Mouse (Mus musculus) lung, adult 2 months (tissue): ENCODE measurements around the gene Lbx2. TPM values are rescaled to one million over a fixed set of nuclear protein-coding genes. Genes with fewer than 3 reads are reported as not detected.
A peak's percentile ranks its signal among the peaks of the same experiment; 100 is the strongest.

Experiments used
- DNase-seq: peaks from one replicate; pipeline ENCODE4 v3.0.0; 2022
- H3K4me1 ChIP-seq: fragments of 200-500 bp; 2 replicates; pipeline ENCODE4 v1.6.1; 2011; ENCODE audit warnings: low read length; ENCODE audit not compliant: control insufficient read depth, insufficient read depth
- H3K4me3 ChIP-seq: fragments of 200-500 bp; replicated peaks from 2 replicates; pipeline ENCODE3; 2011; ENCODE audit warnings: low read depth, mild to moderate bottlenecking, control low read depth, low read length; ENCODE audit errors: extremely low read depth
- CTCF ChIP-seq: fragments of 200-500 bp; IDR thresholded peaks from 2 replicates; pipeline ENCODE4 v1.5.1; 2011; ENCODE audit warnings: mild to moderate bottlenecking, low read length, control low read depth; ENCODE audit not compliant: insufficient read depth
- POLR2A ChIP-seq: fragments of 200-500 bp; IDR thresholded peaks from 2 replicates; pipeline ENCODE4 v1.6.1; 2011; ENCODE audit warnings: low read depth, mild to moderate bottlenecking, control low read depth, low read length, borderline replicate concordance; ENCODE audit errors: extremely low read depth
- WGBS: fragments of 180-500 bp; shearing (Covaris S2); methylation state at CpG from one replicate; pipeline ENCODE4 v1.1.7; 2018; 5-methylcytosine and 5-hydroxymethylcytosine counted together
- polyA plus RNA-seq: library from polyadenylated mRNA; depleted of rRNA; stranded (reverse); fragments of >200 nt; gene quantifications from 2 replicates; pipeline ENCODE4 v1.2.3, GENCODE M21; 2012

Gene Lbx2
- polyA plus RNA-seq, 1 experiment, result 4.6 TPM

DNA sequence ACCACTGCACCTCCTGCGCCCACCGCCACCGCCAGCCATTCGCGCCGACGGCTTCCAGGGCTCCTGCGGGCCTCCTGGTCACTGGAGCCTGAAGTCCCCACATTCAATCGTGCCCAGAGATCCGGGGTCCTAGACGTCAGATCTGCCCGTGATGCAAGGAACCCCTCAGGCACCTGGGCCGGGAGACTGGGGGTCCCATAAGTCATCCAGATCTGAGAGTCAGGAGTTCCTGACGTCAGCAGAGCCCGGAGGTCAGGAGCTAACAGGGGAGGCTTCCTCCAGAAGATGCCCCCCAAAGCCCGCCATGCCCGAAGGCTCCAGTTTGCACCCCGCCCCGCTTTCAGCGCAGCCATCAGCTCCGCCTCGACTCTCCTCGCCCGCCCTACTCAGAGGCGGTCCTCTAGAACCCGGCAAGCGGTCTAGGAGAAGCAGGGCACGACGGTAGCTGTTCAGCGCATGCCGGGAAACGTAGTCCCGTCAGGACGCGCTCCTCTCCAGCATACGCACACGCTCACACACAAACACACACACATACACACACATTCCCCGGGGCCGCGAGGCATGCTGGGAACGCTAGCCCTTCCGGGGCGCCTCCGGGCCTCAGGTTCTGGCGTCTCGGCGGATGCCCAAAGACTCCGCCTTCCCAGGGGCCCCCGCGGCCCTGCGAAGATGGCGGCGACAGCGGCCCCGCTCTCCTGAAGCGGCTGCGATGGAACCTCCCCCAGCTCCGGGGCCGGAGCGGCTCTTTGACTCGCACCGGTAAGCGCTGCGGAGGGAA, 31.9 kb upstream of the Lbx2 start, which contains the start of gene Aup1:
TSS of gene Aup1 (plus strand) at position 448 of the 778 bp plus-strand sequence.
- peak; percentile 94 for DNase-seq
- peak; percentile 75 for TF ChIP-seq POLR2A
- TF ChIP-seq CTCF, result no peak
- peak within 1 kb of the TSS; percentile 73 for H3K4me3 ChIP-seq
- peaks cover 12% of the 10 kb centered on the region for H3K4me1 ChIP-seq
- WGBS, result under 1% methylated on average over 64 of the region's 64 CpGs

DNA sequence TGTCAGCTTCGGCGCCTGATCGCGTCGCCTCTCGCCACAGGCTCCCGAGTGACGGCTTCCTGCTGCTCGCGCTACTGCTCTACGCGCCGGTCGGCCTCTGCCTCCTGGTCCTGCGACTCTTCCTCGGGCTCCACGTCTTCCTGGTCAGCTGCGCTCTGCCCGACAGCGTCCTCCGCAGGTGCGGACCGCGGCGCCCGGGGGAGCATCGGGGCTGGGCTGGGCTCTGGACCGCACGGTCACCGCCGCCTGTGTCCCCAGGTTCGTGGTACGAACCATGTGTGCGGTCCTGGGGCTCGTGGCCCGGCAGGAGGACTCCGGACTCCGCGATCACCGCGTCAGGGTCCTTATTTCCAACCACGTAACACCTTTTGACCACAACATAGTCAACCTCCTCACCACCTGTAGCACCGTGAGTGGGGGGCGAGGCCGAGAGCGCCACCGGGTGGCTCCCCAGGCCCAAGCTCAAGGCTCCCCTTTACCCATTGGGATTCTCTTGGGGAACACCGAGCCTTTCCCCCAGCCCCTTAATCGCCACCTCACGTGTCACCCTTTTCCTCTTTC, 31.2 kb upstream of the Lbx2 start, which contains the start of gene Htra2:
TSS of gene Htra2 (minus strand) at position 403 of the 561 bp plus-strand sequence.
- no peak for DNase-seq
- TF ChIP-seq CTCF, result no peak
- no peak for TF ChIP-seq POLR2A
- WGBS, result under 1% methylated on average over 50 of the region's 50 CpGs
- peak within 1 kb of the TSS; percentile 73 for H3K4me3 ChIP-seq
- H3K4me1 ChIP-seq, result peaks cover 12% of the 10 kb centered on the region

GRCm38 (mm10) chr6:83057790-83058189, 28.4 kb upstream of the Lbx2 start, which contains the start of gene Dqx1:
Dqx1 (plus strand) TSS chr6:83057844.
- Histone ChIP-seq H3K4me3 (no peak within 1 kb of the TSS), H3K4me1 (peaks cover 10% of the 10 kb centered on the region)
- peak; percentile 14; the same call in 1 of the 2 replicates for TF ChIP-seq POLR2A
- no peak for TF ChIP-seq CTCF
- WGBS, result 45% methylated on average over 3 of the region's 3 CpGs
- no peak for DNase-seq

DNA sequence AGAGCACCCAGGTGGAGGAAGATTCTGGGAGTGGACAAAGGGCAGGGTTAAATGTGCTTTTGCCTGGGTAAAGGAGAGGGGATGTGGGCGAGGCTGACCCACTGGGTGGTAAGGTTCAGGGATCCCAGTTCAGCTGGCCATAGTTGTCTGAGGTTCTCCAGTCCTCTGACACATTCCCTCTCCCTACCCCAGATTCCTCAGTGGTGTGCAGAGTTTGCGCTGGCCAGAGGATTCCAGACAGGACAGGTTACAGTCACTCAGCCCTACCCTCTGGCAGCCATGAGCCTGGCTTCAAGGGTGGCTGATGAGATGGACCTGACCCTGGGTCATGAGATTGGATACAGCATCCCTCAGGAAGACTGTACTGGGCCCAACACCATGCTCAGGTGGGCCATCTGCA, 27.4 kb upstream of the Lbx2 start:
- WGBS, result 78% methylated on average over 2 of the region's 2 CpGs
- Histone ChIP-seq H3K4me3 (no peak overlapping the region), H3K4me1 (peaks cover 5% of the 10 kb centered on the region)
- no peak for DNase-seq
- TF ChIP-seq POLR2A (no peak), CTCF (no peak)

DNA sequence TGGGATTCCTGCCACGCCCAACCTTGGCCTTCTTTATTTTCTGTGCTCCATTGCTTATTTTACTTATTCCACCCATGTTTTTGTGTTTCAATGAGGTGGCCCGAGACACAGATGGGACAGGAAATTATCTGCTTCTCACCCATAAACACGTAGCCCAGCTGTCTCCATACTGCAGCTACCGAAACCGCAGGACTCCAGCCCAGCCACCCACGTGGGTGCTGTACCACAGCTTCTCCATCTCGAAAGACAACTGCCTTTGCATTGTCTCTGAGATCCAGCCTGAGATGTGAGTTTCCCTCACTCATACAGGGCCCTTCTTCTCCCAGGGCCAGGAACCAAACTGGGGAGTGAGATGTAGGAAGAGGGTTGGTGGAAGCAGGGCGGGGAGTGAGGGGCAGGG, 20.2 kb upstream of the Lbx2 start:
- TF ChIP-seq POLR2A (no peak), CTCF (no peak)

DNA sequence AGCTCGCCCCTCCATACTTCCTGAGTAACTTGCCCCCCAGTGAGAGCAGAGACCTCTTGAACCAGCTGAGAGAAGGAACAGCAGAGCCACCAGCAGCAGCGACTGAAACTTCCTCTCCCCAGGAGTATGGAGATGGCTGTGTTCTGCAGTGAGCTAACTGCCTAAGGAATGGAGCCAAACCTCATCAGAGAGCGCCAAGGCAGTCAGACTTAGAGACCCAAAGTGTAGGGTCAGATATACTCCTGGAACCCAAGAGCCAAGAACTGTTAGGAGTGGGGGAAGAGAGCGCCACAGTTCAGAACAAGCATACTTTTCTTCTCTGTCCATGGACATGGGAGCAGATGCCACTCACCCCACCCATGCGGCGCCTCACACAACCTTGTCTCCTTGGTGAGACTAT, 19.7 kb upstream of the Lbx2 start:
- TF ChIP-seq POLR2A (no peak), CTCF (no peak)
- no peak for DNase-seq
- Histone ChIP-seq H3K4me3 (no peak overlapping the region), H3K4me1 (peaks cover 12% of the 10 kb centered on the region; the same call in 1 of the 2 replicates)
- 44% methylated on average over 6 of the region's 6 CpGs for WGBS

More for the DNA sequence above, 20.2 kb upstream of the Lbx2 start:
- H3K4me3 ChIP-seq, result no peak overlapping the region
- no peak for DNase-seq
- H3K4me1 ChIP-seq, result peaks cover 12% of the 10 kb centered on the region; the same call in 1 of the 2 replicates
- WGBS, result 45% methylated on average over 8 of the region's 8 CpGs

DNA sequence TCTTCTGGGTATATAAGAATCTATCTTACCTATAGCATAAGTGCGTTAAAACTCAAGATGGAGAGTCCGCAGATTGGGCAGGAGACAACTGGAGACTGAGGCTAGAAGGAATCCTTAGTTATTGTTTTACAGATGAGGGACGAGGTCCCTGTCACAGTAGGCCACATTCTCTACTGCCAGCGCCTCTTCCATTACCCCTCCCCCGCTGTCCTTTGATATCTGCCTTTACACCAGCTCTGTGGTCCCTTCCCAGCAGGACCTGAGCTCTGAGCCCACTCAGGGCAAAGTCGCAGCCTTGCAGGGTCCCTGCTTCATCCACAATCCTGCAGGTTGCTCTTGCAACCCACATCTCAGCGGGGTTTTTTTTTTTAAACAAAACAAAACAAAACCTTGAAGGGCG, 17.9 kb upstream of the Lbx2 start:
- Histone ChIP-seq H3K4me1 (peaks cover 12% of the 10 kb centered on the region; the same call in 1 of the 2 replicates), H3K4me3 (no peak overlapping the region)
- DNase-seq, result no peak
- WGBS, result 32% methylated on average over 8 of the region's 8 CpGs
- TF ChIP-seq CTCF (no peak), POLR2A (no peak)

- H3K4me3 ChIP-seq, result no peak overlapping the region
- peak; percentile 45 for DNase-seq
- no peak for TF ChIP-seq CTCF
- TF ChIP-seq POLR2A, result no peak
- H3K4me1 ChIP-seq, result peaks cover 12% of the 10 kb centered on the region; the same call in 1 of the 2 replicates
- 2% methylated on average over 81 of the region's 81 CpGs for WGBS
These were observed 17.3 kb upstream of the Lbx2 start for GRCm38 (mm10) chr6:83068706-83069487.

DNA sequence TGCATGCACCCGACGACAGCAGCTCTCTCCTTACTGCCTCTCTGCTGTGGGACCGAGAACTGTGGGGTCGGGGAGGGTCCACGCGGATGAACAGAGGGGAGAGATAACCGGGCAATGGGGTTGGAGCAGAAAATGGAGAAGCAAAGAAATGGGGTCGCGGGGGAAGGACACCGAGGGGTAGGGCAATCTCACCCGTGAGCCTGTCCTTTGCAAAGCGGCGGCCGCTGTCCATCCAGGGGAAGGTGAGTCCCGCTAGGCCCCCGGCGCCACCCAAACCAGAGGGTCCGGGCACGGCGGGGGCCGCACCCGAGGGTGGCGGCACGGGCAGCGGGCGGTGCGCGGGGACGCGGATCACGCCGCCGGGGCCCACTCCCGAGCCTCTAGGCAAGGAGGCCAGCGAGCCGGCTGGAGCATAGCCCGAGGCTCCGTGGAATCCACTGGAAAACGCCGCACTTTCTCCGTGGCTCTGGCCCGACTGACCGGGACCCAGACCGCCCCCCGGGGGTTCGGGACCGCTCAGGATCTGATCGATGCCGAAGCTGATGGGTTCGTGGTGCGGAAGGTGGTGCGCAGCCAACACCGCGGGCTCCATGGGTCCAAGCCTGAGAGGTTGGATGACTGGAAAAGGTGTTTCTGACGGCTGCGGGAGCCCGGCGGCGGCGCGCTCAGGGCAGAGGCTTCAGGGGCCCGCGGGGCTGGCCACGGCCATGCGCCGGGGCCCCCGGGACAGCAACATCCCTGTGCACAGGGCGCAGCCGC, 16.5 kb upstream of the Lbx2 start:
- no peak for TF ChIP-seq POLR2A
- TF ChIP-seq CTCF, result no peak
- Histone ChIP-seq H3K4me3 (no peak overlapping the region), H3K4me1 (peaks cover 12% of the 10 kb centered on the region; the same call in 1 of the 2 replicates)
- DNase-seq, result peak; percentile 30
- 3% methylated on average over 68 of the region's 69 CpGs for WGBS

DNA sequence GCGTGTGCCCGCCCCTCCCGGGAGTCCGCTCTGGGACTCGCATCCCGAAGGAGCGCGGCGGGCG, 16.1 kb upstream of the Lbx2 start, which contains the start of gene Tlx2:
TSS of gene Tlx2 (minus strand) at position 47 of the 64 bp plus-strand sequence.
- 0% methylated on average over 10 of the region's 10 CpGs for WGBS
- TF ChIP-seq POLR2A (no peak), CTCF (no peak)
- Histone ChIP-seq H3K4me1 (peaks cover 12% of the 10 kb centered on the region; the same call in 1 of the 2 replicates), H3K4me3 (no peak within 1 kb of the TSS)
- no peak for DNase-seq
